Mouse (Mus musculus) subcutaneous adipose tissue, adult 2 months (tissue): Measurements from ENCODE around the gene Foxd2. TPM values are rescaled to one million over a fixed set of nuclear protein-coding genes. Genes with fewer than 3 reads are reported as not detected.

Source experiments
- polyA plus RNA-seq: library from polyadenylated mRNA; depleted of rRNA; stranded (reverse); fragments of >200 nt; gene quantifications from 2 replicates; pipeline ENCODE4 v1.2.3, GENCODE M21; 2012; ENCODE audit warnings: low replicate concordance; rRNA removed

Foxd2 gene
- 0.29 and 0.46 TPM in 2 replicates for polyA plus RNA-seq

GRCm38 (mm10) chr4:114908829-114909601, at the start of gene Foxd2:
Gene Foxd2, minus strand, starts transcription at chr4:114908873.

GRCm38 (mm10) chr4:114925917-114926312, 17.2 kb upstream of the Foxd2 start, which contains the start of gene Foxe3:
Gene Foxe3, minus strand, starts transcription at chr4:114926013.

Other genes with a start within 250 kb of the Foxd2 start
- not detected in 2 replicates for gene Gm12830, start 87.2 kb downstream of the Foxd2 start, polyA plus RNA-seq
- not detected in 2 replicates for gene Foxe3, start 17.1 kb upstream of the Foxd2 start, polyA plus RNA-seq
- gene Cmpk1, start 78.4 kb upstream of the Foxd2 start, polyA plus RNA-seq: 16.2 and 24.0 TPM in 2 replicates
- 0.42 and 1.4 TPM in 2 replicates for gene Stil, start 91.3 kb upstream of the Foxd2 start, polyA plus RNA-seq
- gene Tal1, start 147.6 kb upstream of the Foxd2 start, polyA plus RNA-seq: 4.1 and 4.4 TPM in 2 replicates
- 3.7 and 120 TPM in 2 replicates for gene Pdzk1ip1, start 179.8 kb upstream of the Foxd2 start, polyA plus RNA-seq
- gene Cyp4x1, start 225.4 kb upstream of the Foxd2 start, polyA plus RNA-seq: 0.40 TPM in 1 of 2 replicates, not detected in the other